Mouse (Mus musculus) gastrocnemius, postnatal 4 days (tissue): ENCODE data around the gene Lima1. TPM values are rescaled to one million over a fixed set of nuclear protein-coding genes. Genes with fewer than 3 reads are reported as not detected.
A peak's percentile ranks its signal among the peaks of the same experiment; 100 is the strongest.
"Not testable (repeated sequence)": the region's sequence is repeated elsewhere in the genome, so short reads cannot be mapped to it uniquely, and the experiment has no call there.

Source experiments
- DNase-seq, 2 experiments: peaks; one replicate each; pipeline ENCODE4 v3.0.0; 2021 to 2022; ENCODE audit warnings: low spot score in 2 of 2, mixed read lengths in 2 of 2
- total RNA-seq, 2 experiments: library from RNA; stranded (reverse); gene quantifications; 2 replicates each; pipeline ENCODE4 v1.2.3; 2021

Lima1 gene
- total RNA-seq, 2 experiments from 2014 or later: 63.5 to 68.6 TPM

GRCm38 (mm10) chr15:99807776-99808735 lies 67.2 kb downstream of the Lima1 start:
- DNase-seq: peak in 1 of 2 experiments; percentile 48

GRCm38 (mm10) chr15:99806171-99806570 lies 69.1 kb downstream of the Lima1 start:
- no peak for DNase-seq

GRCm38 (mm10) chr15:99805673-99806072 lies 69.6 kb downstream of the Lima1 start:
- no peak for DNase-seq

- peak in 1 of 2 experiments; percentile 39 for DNase-seq
These were observed 72.0 kb downstream of the Lima1 start for GRCm38 (mm10) chr15:99803186-99803644.

GRCm38 (mm10) chr15:99801885-99802572 lies 73.2 kb downstream of the Lima1 start:
- no peak for DNase-seq

GRCm38 (mm10) chr15:99799706-99800105 lies 75.5 kb downstream of the Lima1 start:
- DNase-seq: no peak

GRCm38 (mm10) chr15:99797898-99798297 lies 77.4 kb downstream of the Lima1 start:
- DNase-seq: no peak

- no peak for DNase-seq
These were observed 78.5 kb downstream of the Lima1 start for GRCm38 (mm10) chr15:99796735-99797134.

- DNase-seq: no peak
These were observed 79.2 kb downstream of the Lima1 start for GRCm38 (mm10) chr15:99796066-99796465.

GRCm38 (mm10) chr15:99792221-99792815 lies 82.9 kb downstream of the Lima1 start:
- no peak for DNase-seq

- DNase-seq: no peak
These were observed 84.3 kb downstream of the Lima1 start for GRCm38 (mm10) chr15:99791003-99791402.

- no peak for DNase-seq
These were observed 84.8 kb downstream of the Lima1 start for GRCm38 (mm10) chr15:99790464-99790863.

GRCm38 (mm10) chr15:99787625-99788120 lies 87.6 kb downstream of the Lima1 start:
- no peak for DNase-seq

- no peak for DNase-seq
These were observed 96.5 kb downstream of the Lima1 start for GRCm38 (mm10) chr15:99778677-99779335.

- no peak for DNase-seq
These were observed 97.1 kb downstream of the Lima1 start for GRCm38 (mm10) chr15:99778148-99778547.

- DNase-seq: no peak
These were observed 102.3 kb downstream of the Lima1 start for GRCm38 (mm10) chr15:99772925-99773324.

- DNase-seq: not testable (repeated sequence)
These were observed 102.6 kb downstream of the Lima1 start, which contains the start of gene Cers5 for GRCm38 (mm10) chr15:99772881-99772924. Gene Cers5, minus strand, starts transcription at chr15:99772885.

GRCm38 (mm10) chr15:99772277-99772880 lies 102.9 kb downstream of the Lima1 start:
- DNase-seq: peak; percentile 83 to 90

GRCm38 (mm10) chr15:99771601-99772276 lies 103.5 kb downstream of the Lima1 start:
- peak in 1 of 2 experiments; percentile 43 for DNase-seq

GRCm38 (mm10) chr15:99771004-99771500 lies 104.2 kb downstream of the Lima1 start:
- DNase-seq: no peak
